Mouse (Mus musculus): ENCODE results near the gene Psmd13. TPM values are rescaled to one million over a fixed set of nuclear protein-coding genes. Genes with fewer than 3 reads are reported as not detected.

The Psmd13 gene
- polyA plus RNA-seq (2012; fragmentation: generic; extraction: Trizol): 100 to 1,000 TPM in 1 of 2 experiments, 10 to 100 TPM in 1; 91.3 to 207 TPM

GRCm38 (mm10) chr7:140881696-140882468, at the start of gene Psmd13, which contains the start of gene Sirt3:
Psmd13 (plus strand) TSS chr7:140881968.
Sirt3 (minus strand) TSS chr7:140882309.

GRCm38 (mm10) chr7:140834968-140835757, 46.6 kb upstream of the Psmd13 start, which contains the start of gene Urah:
Urah (plus strand) TSS chr7:140835018.

GRCm38 (mm10) chr7:140844905-140845665, 36.7 kb upstream of the Psmd13 start, which contains the start of gene Scgb1c1:
Scgb1c1 (plus strand) TSS chr7:140845547.

GRCm38 (mm10) chr7:140847755-140848580, 33.8 kb upstream of the Psmd13 start, which contains the start of gene Odf3:
Odf3 (plus strand) TSS chr7:140847805.

DNA sequence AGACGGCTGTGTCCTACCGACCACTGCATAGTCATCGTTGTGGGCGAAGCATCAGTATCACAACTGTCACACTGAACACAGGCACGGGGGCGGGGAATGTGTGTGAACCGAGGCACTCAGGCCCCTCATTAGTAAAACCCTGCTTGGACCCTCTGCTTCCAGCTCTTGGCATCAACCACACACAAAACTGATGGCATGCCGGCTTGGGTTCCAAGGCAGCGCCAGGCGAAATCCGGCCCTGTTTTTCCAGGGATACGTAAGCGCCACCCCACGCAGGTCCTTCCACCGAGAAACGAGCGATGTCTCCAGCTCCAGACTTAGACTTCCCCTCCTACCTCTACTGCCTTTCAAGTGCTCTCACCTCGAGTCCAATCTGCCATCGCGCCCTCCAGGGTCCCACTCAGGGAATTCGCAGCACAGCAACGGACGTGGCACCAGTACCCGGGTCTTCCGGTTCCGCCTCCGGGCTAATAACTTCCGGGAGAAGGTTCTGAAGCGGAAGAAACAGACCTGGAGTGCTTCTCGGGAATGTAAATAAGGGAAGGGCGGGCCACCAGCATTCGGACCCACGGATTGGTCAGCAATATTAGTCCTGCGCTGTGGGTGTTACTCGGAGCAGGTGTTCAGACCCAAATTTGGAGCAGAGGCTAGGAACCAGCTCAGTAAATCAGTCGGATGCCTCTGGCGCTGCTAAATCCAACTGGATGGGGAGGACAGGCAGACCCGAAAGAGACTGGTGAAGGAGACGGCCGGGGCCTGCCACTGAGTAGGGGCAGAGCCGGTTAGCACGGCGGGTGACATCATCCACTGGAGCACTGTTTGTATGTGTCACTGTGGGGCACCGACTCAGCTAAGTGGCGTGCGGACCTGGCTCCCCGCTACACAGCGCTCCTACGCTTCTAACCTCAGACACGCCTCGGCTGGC, 25.6 kb upstream of the Psmd13 start, which contains the start of gene Gm45785:
Gm45785 (minus strand) TSS at position 472 of the 925 bp plus-strand sequence.

GRCm38 (mm10) chr7:140856785-140857549, 24.8 kb upstream of the Psmd13 start, which contains the start of gene Ric8a:
Ric8a (plus strand) TSS chr7:140856957.

GRCm38 (mm10) chr7:140857550-140858505, 23.9 kb upstream of the Psmd13 start, which contains the start of gene Bet1l:
Bet1l (minus strand) TSS chr7:140857577.

DNA sequence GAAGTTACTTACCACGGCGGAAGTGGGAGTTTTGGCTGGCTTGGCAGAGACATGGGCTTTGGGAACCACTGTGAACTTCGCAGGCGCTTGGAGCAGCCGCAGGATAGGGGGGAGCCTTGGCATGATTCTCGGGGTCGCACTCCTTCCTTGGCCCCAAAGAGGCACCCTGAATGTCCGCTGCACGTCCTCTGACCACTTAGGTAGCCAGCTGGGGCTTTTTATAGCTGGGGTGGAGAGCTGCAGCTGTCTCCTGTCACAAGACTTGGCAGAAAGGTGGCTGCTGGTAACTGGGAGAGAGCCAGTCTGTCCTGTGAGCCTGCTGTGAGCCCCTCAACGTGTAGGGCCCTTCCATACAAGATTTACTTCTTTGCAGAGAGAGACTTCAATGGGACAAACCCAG, 18.5 kb downstream of the Psmd13 start, which contains the start of gene Cox8b:
Cox8b (minus strand) TSS at position 227 of the 400 bp plus-strand sequence.

DNA sequence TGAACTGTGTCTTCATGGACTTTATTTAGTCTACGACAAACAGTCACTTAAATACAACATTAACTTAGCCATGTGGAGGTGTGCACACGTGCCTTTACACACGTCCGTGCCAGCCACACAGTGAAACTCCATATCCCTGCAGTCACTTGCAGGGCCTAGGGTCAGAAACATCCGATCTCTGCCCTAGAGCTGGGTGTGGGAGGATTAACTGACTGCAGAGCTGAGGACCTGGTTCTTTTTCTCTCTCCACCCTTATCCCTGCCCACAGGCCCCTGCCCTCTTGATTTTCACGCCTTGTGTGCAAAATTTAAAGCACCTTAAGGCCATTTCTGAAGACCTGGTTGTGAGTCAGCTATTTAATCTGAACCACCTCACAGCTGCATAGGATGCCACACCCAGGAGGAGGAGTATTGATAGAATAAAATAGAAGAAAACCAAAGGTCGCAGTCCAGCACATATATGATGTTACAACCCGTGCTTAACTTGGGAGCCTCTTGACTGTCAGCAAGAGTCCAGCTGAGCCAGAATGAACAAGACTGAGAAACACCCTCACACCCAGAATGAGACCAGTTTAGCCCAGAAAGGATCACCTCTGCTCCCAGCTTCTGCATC, 38.8 kb downstream of the Psmd13 start, which contains the start of gene Nlrp6:
Nlrp6 (plus strand) TSS at position 485 of the 612 bp plus-strand sequence.

DNA sequence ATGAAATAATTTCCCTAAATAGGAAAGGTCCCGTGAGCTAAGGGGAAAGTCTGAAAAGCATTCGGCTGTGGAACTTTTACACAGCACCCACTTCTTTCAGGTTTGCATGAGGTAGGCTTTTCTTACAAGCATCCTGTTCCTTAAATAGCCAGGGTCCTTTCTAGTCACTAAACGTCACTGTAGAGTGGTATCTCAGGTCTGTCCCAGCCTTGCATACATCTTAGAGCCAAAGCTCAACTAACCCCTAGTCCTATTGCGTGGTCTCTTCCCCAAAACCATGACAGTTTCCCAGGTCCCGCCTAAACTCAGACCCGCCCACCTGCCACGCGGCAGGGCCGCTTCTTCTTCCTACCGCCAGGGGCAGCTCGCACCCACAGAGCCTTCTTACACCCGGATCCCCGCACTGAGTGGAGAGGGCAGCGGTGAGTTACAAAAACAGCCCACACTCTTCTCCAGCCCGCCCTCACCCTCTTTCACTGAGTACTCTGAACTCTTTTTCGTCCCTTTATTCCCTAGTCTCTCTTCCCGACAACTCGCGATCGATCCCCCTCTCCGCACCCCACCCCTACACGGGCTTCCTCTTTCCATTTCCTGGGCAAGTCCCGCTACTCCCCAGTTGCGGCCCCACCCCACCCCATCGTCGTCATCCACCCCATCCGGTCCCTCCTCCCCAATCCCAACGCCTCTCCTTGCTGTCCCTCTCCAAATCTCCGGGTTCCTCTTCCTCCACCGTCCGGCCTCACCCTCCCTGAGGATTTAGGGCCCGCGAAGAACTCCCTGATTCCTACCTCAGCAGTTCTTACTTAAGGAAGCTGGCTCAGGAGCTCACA, 59.7 kb downstream of the Psmd13 start, which contains the start of gene Pgghg:
Pgghg (plus strand) TSS at position 170 of the 830 bp plus-strand sequence.

Other genes with a start within 250 kb of the Psmd13 start
- gene Olfr53, start 235.5 kb upstream of the Psmd13 start, polyA plus RNA-seq (2012; fragmentation: generic; extraction: Trizol): not detected
- under 1 TPM in 1 of 2 experiments, not detected in 1; under 0.01 TPM for gene Olfr539, start 222.0 kb upstream of the Psmd13 start, polyA plus RNA-seq (2012; fragmentation: generic; extraction: Trizol)
- not detected for gene Olfr45, start 200.0 kb upstream of the Psmd13 start, polyA plus RNA-seq (2012; fragmentation: generic; extraction: Trizol)
- not detected for gene Olfr541, start 184.7 kb upstream of the Psmd13 start, polyA plus RNA-seq (2012; fragmentation: generic; extraction: Trizol)
- gene Cyp2e1, start 118.2 kb upstream of the Psmd13 start, polyA plus RNA-seq (2012; fragmentation: generic; extraction: Trizol): under 1 TPM in 1 of 2 experiments, not detected in 1; 0.01 TPM
- not detected for gene Syce1, start 94.1 kb upstream of the Psmd13 start, polyA plus RNA-seq (2012; fragmentation: generic; extraction: Trizol)
- gene Zfp941, start 59.8 kb upstream of the Psmd13 start, polyA plus RNA-seq (2012; fragmentation: generic; extraction: Trizol): under 1 TPM in 1 of 2 experiments, not detected in 1; 0.02 TPM
- gene Urah, start 47.0 kb upstream of the Psmd13 start, polyA plus RNA-seq (2012; fragmentation: generic; extraction: Trizol): under 1 TPM; 0.09 TPM
- gene Scgb1c1, start 36.4 kb upstream of the Psmd13 start, polyA plus RNA-seq (2012; fragmentation: generic; extraction: Trizol): not detected
- gene Odf3, start 34.2 kb upstream of the Psmd13 start, polyA plus RNA-seq (2012; fragmentation: generic; extraction: Trizol): under 1 TPM in 1 of 2 experiments, not detected in 1; 0.05 TPM
- gene Gm45785, start 25.6 kb upstream of the Psmd13 start, polyA plus RNA-seq (2012; fragmentation: generic; extraction: Trizol): not detected
- 10 to 100 TPM; 19.4 to 29.0 TPM for gene Ric8a, start 25.0 kb upstream of the Psmd13 start, polyA plus RNA-seq (2012; fragmentation: generic; extraction: Trizol)
- gene Bet1l, start 24.4 kb upstream of the Psmd13 start, polyA plus RNA-seq (2012; fragmentation: generic; extraction: Trizol): 10 to 100 TPM; 11.9 to 31.0 TPM
- gene Sirt3, start 341 bp downstream of the Psmd13 start, polyA plus RNA-seq (2012; fragmentation: generic; extraction: Trizol): 10 to 100 TPM in 1 of 2 experiments, 1 to 10 TPM in 1; 7.5 to 19.5 TPM
- gene Cox8b, start 18.5 kb downstream of the Psmd13 start, polyA plus RNA-seq (2012; fragmentation: generic; extraction: Trizol): not detected
- gene Nlrp6, start 38.9 kb downstream of the Psmd13 start, polyA plus RNA-seq (2012; fragmentation: generic; extraction: Trizol): under 1 TPM in 1 of 2 experiments, not detected in 1; 0.02 TPM
- gene Pgghg, start 59.4 kb downstream of the Psmd13 start, polyA plus RNA-seq (2012; fragmentation: generic; extraction: Trizol): 10 to 100 TPM; 13.7 to 29.8 TPM
- gene Ifitm5, start 68.3 kb downstream of the Psmd13 start, polyA plus RNA-seq (2012; fragmentation: generic; extraction: Trizol): 1 to 10 TPM in 1 of 2 experiments, under 1 TPM in 1; 0.25 to 2.7 TPM
- gene Gm45717, start 74.0 kb downstream of the Psmd13 start, polyA plus RNA-seq (2012; fragmentation: generic; extraction: Trizol): under 1 TPM; 0.14 to 0.58 TPM
- 1,000 to 10,000 TPM; 1,155 to 1,564 TPM for gene Ifitm2, start 74.0 kb downstream of the Psmd13 start, polyA plus RNA-seq (2012; fragmentation: generic; extraction: Trizol)
- 10 to 100 TPM; 12.2 to 27.4 TPM for gene Ifitm1, start 85.3 kb downstream of the Psmd13 start, polyA plus RNA-seq (2012; fragmentation: generic; extraction: Trizol)
- 1,000 to 10,000 TPM; 1,553 to 1,705 TPM for gene Ifitm3, start 128.8 kb downstream of the Psmd13 start, polyA plus RNA-seq (2012; fragmentation: generic; extraction: Trizol)
- 1 to 10 TPM; 2.5 to 4.3 TPM for gene Ifitm6, start 136.0 kb downstream of the Psmd13 start, polyA plus RNA-seq (2012; fragmentation: generic; extraction: Trizol)
- gene Gm17387, start 147.2 kb downstream of the Psmd13 start, polyA plus RNA-seq (2012; fragmentation: generic; extraction: Trizol): not detected
- gene B4galnt4, start 179.1 kb downstream of the Psmd13 start, polyA plus RNA-seq (2012; fragmentation: generic; extraction: Trizol): 1 to 10 TPM; 3.9 to 4.3 TPM
- 1 to 10 TPM; 1.8 to 6.9 TPM for gene Pkp3, start 196.2 kb downstream of the Psmd13 start, polyA plus RNA-seq (2012; fragmentation: generic; extraction: Trizol)
- 1 to 10 TPM; 3.7 to 6.1 TPM for gene Sigirr, start 218.6 kb downstream of the Psmd13 start, polyA plus RNA-seq (2012; fragmentation: generic; extraction: Trizol)
- gene Ano9, start 235.8 kb downstream of the Psmd13 start, polyA plus RNA-seq (2012; fragmentation: generic; extraction: Trizol): not detected
- gene Ptdss2, start 240.4 kb downstream of the Psmd13 start, polyA plus RNA-seq (2012; fragmentation: generic; extraction: Trizol): 10 to 100 TPM; 18.4 to 33.3 TPM

Data from C3H10T1/2 (cell line).